ENCODE assay signal across 13 mouse cellular contexts in the genomic region with DNA sequence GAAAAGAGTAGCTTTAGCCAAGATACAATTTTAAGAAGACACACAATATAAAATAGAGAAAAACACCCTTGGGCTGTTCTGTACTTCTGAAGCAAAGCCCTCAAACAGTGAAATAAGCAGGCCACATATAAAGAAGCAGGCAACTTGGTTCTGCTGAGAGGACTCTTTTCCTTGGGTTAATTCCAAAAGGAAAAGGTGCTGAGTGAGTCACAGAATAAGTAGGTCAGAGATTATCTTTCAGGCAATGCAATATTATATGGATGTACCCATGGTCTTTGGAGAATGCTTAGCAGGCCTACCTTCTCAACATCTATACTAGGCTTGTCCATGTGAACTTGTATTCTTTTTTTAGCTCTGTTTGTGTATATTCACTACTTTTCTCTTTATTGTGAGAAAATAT.
DNase-seq lines count a peak whose midpoint lies in the region.
"Had no signal": no experiment of that assay in that cellular context is flagged by ENCODE, and none has a peak within 500 bp of the region (broad histone marks: within the 10 kb centered on the region; RNA-seq: fewer than 3 reads in every experiment).

No protein-coding gene starts in this region.

- DNase-seq in cerebellum, adult 9-10 months: peak; percentile 29
- DNase-seq in cerebellum, adult 8-10 months: no peak
- DNase-seq in brain, adult 2 months (ENCODE audit: low read depth, low spot score): peak; percentile 24
- peak; percentile 22 for DNase-seq in skeletal muscle tissue, adult 2 months (ENCODE audit: low read depth, low spot score)
- no peak for DNase-seq in adrenal gland, adult 18-20 months (ENCODE audit: low spot score in 2 of 2)
- DNase-seq: adrenal gland, adult 8-10 months; adrenal gland, postnatal 14 days; adrenal gland, postnatal 36 days; cerebellum, adult 18-20 months; cerebellum, adult 9-11 months; cerebellum, postnatal 14 days; cerebellum, postnatal 36 days; embryo, embryonic 11 days had no signal

Comparison
In these comparisons a context has a peak if more than half of its experiments do, and no peak if none do; other contexts are left out.
1. DNase-seq: peak in cerebellum, adult 9-10 months (single experiment), brain, adult 2 months (single experiment) and skeletal muscle tissue, adult 2 months (single experiment); none in cerebellum, adult 8-10 months (single experiment) and adrenal gland, adult 18-20 months (0 of 2).